Mouse (Mus musculus) fat pad, adult 2 months (tissue): Measurements from ENCODE around the gene Adam30.

Experiments
- DNase-seq: peaks from one replicate; pipeline ENCODE4 v3.0.0-alpha.2; 2011; ENCODE audit warnings: low read depth, low spot score; ENCODE audit errors: extremely low read depth

Gene Adam30

GRCm38 (mm10) chr3:98185163-98185714, 24.8 kb downstream of the Adam30 start:
- no peak for DNase-seq

- DNase-seq: no peak
These were observed 27.3 kb downstream of the Adam30 start for GRCm38 (mm10) chr3:98187777-98188176.

GRCm38 (mm10) chr3:98197711-98198532, 37.5 kb downstream of the Adam30 start:
- DNase-seq: no peak

- no peak for DNase-seq
These were observed 39.3 kb downstream of the Adam30 start for GRCm38 (mm10) chr3:98199747-98200146.

- DNase-seq: no peak
These were observed 42.9 kb downstream of the Adam30 start for GRCm38 (mm10) chr3:98203282-98203681.

GRCm38 (mm10) chr3:98206977-98207376, 46.5 kb downstream of the Adam30 start:
- no peak for DNase-seq

- DNase-seq: no peak
These were observed 48.7 kb downstream of the Adam30 start for GRCm38 (mm10) chr3:98209161-98209560.

GRCm38 (mm10) chr3:98210860-98211259, 50.4 kb downstream of the Adam30 start:
- peak; percentile 26 for DNase-seq

GRCm38 (mm10) chr3:98211301-98212081, 51.1 kb downstream of the Adam30 start:
- no peak for DNase-seq
